Mouse (Mus musculus) forebrain, embryonic 13.5 days (tissue): ENCODE measurements around the gene Ndufaf7. TPM values are rescaled to one million over a fixed set of nuclear protein-coding genes. Genes with fewer than 3 reads are reported as not detected.

Source experiments
- polyA plus RNA-seq: library from polyadenylated mRNA; unstranded; fragments of >200 nt; fragmentation: Nextera tagmentation; extraction: Ambion mirVana; gene quantifications from 2 replicates; pipeline ENCODE4 v1.2.1, GENCODE M21; 2015

Gene Ndufaf7
- polyA plus RNA-seq, 1 experiment from 2014 or later: 53.8 TPM

Other genes with a start within 250 kb of the Ndufaf7 start
- 4.5 and 5.8 TPM in 2 replicates for gene Strn, start 199.9 kb upstream of the Ndufaf7 start, polyA plus RNA-seq
- gene Heatr5b, start 101.8 kb upstream of the Ndufaf7 start, polyA plus RNA-seq: 14.8 and 18.0 TPM in 2 replicates
- 43.4 and 54.4 TPM in 2 replicates for gene Gpatch11, start 101.6 kb upstream of the Ndufaf7 start, polyA plus RNA-seq
- 5.2 and 5.5 TPM in 2 replicates for gene Eif2ak2, start 54.6 kb upstream of the Ndufaf7 start, polyA plus RNA-seq
- gene Sult6b1, start 30.1 kb upstream of the Ndufaf7 start, polyA plus RNA-seq: 0.14 TPM in 1 of 2 replicates, not detected in the other
- gene Cebpzos, start 20.6 kb upstream of the Ndufaf7 start, polyA plus RNA-seq: 114 and 133 TPM in 2 replicates
- gene Cebpz, start 70 bp upstream of the Ndufaf7 start, polyA plus RNA-seq: 65.1 and 72.3 TPM in 2 replicates
- gene Prkd3, start 83.7 kb downstream of the Ndufaf7 start, polyA plus RNA-seq: 33.8 and 35.7 TPM in 2 replicates
- 8.1 and 8.8 TPM in 2 replicates for gene Qpct, start 114.8 kb downstream of the Ndufaf7 start, polyA plus RNA-seq